Mouse (Mus musculus): ENCODE data around the gene Sox30. TPM values are rescaled to one million over a fixed set of nuclear protein-coding genes. Genes with fewer than 3 reads are reported as not detected.

Sox30 gene
- polyA plus RNA-seq, 1 experiment from 2014 or later: 0.23 TPM

DNA sequence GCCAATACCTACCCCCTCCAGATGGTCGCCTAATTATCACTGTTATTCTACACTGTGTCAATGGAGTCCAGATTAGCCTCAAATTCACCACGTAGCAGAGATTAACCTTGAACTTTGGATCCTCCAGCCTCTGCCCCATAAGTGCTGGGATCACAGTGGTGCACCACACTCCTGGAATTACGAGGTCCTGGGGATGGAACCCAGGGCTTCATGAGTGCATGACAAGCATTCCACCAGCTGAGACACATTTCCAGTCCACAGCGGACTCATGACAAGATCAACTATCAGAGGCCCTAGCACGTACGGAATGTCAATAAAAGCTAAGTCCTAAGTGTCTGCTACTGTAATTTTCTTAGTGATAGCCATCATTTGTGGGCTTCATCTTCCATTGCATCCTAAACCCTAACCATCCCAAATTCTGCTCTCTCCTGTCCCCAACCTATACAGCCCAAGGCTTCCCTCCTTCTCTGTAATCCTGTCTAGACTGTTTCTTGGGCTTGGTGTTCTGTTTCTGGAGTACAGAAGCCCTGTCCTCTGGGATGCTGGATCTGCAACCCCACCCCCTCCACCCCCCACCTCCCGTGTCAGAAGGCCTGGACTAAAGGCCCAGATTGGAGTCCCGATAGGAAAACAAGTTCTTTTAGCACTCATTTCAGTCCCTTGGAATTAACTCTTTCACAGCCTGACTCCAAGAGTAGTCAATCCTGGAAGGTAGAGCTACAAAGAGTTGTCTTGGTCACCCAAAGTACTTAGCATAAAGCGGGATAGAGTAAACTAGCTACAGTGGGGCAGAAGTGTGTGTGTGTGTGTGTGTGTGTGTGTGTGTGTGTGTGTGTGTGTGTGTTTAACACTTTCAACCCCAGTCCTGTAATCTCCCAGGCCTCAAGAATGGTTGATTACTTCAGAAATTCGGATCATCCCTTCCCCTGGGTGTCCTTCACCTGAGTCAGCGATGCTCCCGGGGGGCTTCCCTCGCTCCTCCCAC lies 75.1 kb downstream of the Sox30 start:
- ATAC-seq (ENCODE audit: insufficient number of reproducible peaks, low FRiP score, low TSS enrichment, low read depth) (peak; percentile 23; the same call in 1 of the 2 replicates), DNase-seq (ENCODE audit: low spot score) (no peak)
- Histone ChIP-seq H3K36me3 (ENCODE audit: control insufficient read depth, insufficient read depth, low read length) (no peaks in the 10 kb centered on the region), H3K27ac (replicated peaks; ENCODE audit: low read depth, low read length) (peak overlapping the region; percentile 10; the same call in 1 of the 2 replicates), H3K4me3 (ENCODE audit: low read depth, low read length) (peak overlapping the region; percentile 59), H3K9me3 (ENCODE audit: control insufficient read depth, low read length) (no peaks in the 10 kb centered on the region), H3K4me1 (ENCODE audit: control insufficient read depth, insufficient read depth, low read length) (peaks cover 8% of the 10 kb centered on the region), H3K9ac (ENCODE audit: low read length) (peak overlapping the region; percentile 66; the same call in 1 of the 2 replicates), H3K4me2 (ENCODE audit: low read depth, severe bottlenecking) (peak overlapping the region; percentile 61), H3K27me3 (ENCODE audit: control insufficient read depth, insufficient read depth, low read length) (no peaks in the 10 kb centered on the region)
- WGBS: 15% methylated on average over 13 of the region's 13 CpGs

DNA sequence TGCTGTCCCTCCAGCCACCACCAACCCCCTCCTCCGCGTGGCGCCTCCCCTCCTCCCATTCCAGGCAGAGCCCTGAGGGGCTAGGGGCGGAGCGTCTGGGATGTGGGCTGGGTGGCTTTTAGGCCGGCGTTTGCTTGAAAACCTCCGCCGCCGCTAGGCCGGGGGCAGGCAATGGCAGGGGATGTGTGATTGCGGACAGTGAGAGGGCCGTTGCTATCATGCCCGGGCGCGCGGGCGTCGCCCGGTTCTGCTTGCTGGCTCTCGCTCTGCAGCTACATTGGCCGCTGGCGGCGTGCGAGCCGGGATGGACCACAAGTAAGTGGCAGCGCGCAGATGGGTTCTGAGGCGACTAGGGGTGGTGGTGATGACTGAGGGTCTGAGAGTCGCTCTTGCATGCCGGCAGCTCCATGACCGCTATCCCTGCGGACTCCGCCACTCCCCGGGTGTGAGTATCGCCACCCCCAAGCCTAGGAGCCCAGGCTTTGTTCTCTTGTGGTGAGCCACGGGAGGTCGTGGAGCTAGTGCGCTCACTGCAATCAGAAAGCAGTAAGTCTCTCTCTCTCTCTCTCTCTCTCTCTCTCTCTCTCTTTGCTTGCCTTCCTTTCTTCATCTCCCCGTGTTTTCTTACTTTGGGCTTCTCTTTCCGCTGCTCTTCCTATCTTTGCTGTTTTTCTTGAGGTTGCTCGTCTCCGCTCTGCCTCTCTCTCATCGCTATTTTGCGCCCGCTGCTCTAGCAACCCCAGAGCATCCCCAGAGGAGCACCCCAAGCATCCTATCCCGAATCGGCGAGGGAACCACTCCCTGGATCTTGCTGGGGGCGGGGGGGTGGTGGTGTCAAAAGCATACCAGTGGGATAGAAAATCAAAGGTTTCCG lies 76.0 kb downstream of the Sox30 start, which contains the start of gene Adam19:
Adam19 (plus strand) TSS at position 97 of the 874 bp plus-strand sequence.
- Histone ChIP-seq H3K36me3 (ENCODE audit: control insufficient read depth, insufficient read depth, low read length) (no peaks in the 10 kb centered on the region), H3K27me3 (ENCODE audit: control insufficient read depth, insufficient read depth, low read length) (no peaks in the 10 kb centered on the region), H3K9me3 (ENCODE audit: control insufficient read depth, low read length) (no peaks in the 10 kb centered on the region), H3K4me2 (ENCODE audit: low read depth, severe bottlenecking) (peak within 1 kb of the TSS; percentile 61), H3K4me1 (ENCODE audit: control insufficient read depth, insufficient read depth, low read length) (peaks cover 8% of the 10 kb centered on the region), H3K9ac (ENCODE audit: low read length) (peak within 1 kb of the TSS; percentile 66), H3K27ac (replicated peaks; ENCODE audit: low read depth, low read length) (peak within 1 kb of the TSS; percentile 10), H3K4me3 (ENCODE audit: low read depth, low read length) (peak within 1 kb of the TSS; percentile 59)
- DNase-seq (ENCODE audit: low spot score) (peak; percentile 89), ATAC-seq (ENCODE audit: insufficient number of reproducible peaks, low FRiP score, low TSS enrichment, low read depth) (peak; percentile 85)
- WGBS: under 1% methylated on average over 49 of the region's 51 CpGs

- Histone ChIP-seq H3K9ac (ENCODE audit: low read length) (peak overlapping the region; percentile 66), H3K4me3 (ENCODE audit: low read depth, low read length) (peak overlapping the region; percentile 59), H3K4me2 (ENCODE audit: low read depth, severe bottlenecking) (peak overlapping the region; percentile 61), H3K36me3 (ENCODE audit: control insufficient read depth, insufficient read depth, low read length) (no peaks in the 10 kb centered on the region), H3K27me3 (ENCODE audit: control insufficient read depth, insufficient read depth, low read length) (no peaks in the 10 kb centered on the region), H3K9me3 (ENCODE audit: control insufficient read depth, low read length) (no peaks in the 10 kb centered on the region), H3K4me1 (ENCODE audit: control insufficient read depth, insufficient read depth, low read length) (peaks cover 8% of the 10 kb centered on the region), H3K27ac (replicated peaks; ENCODE audit: low read depth, low read length) (no peak overlapping the region)
- DNase-seq (ENCODE audit: low spot score) (peak; percentile 56), ATAC-seq (ENCODE audit: insufficient number of reproducible peaks, low FRiP score, low TSS enrichment, low read depth) (peak; percentile 36; the same call in 1 of the 2 replicates)
- WGBS: 2% methylated on average over 25 of the region's 25 CpGs
Observed at GRCm38 (mm10) chr11:46056770-46057411, 76.8 kb downstream of the Sox30 start.

DNA sequence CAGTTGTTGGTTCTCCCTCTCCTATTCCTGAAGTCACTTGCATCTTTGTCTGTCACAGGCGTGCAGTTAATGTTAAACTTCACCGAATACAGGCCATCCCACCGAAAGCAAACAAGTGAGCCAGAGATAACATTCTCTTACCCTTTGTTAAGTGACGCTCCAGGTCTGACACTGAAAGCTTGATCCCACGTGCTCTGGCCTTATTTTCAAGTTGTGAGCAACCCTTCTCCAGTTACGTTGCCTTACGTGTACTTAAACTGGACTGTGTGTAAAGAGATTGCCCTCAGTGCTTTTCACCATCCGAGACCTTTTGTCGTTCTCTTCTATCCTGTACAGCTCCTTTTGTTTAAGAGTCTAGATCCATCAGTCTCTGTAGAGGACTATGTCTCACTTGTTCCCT lies 77.9 kb downstream of the Sox30 start:
- H3K9ac ChIP-seq (ENCODE audit: low read length): no peak overlapping the region
- no peaks in the 10 kb centered on the region for H3K27me3 ChIP-seq (ENCODE audit: control insufficient read depth, insufficient read depth, low read length)
- H3K9me3 ChIP-seq (ENCODE audit: control insufficient read depth, low read length): no peaks in the 10 kb centered on the region
- no peak for ATAC-seq (ENCODE audit: insufficient number of reproducible peaks, low FRiP score, low TSS enrichment, low read depth)
- H3K4me3 ChIP-seq (ENCODE audit: low read depth, low read length): no peak overlapping the region
- H3K27ac ChIP-seq (replicated peaks; ENCODE audit: low read depth, low read length): no peak overlapping the region
- DNase-seq (ENCODE audit: low spot score): no peak
- peak overlapping the region; percentile 61; the same call in 1 of the 2 replicates for H3K4me2 ChIP-seq (ENCODE audit: low read depth, severe bottlenecking)
- peaks cover 8% of the 10 kb centered on the region for H3K4me1 ChIP-seq (ENCODE audit: control insufficient read depth, insufficient read depth, low read length)
- 55% methylated on average over 9 of the region's 9 CpGs for WGBS
- H3K36me3 ChIP-seq (ENCODE audit: control insufficient read depth, insufficient read depth, low read length): no peaks in the 10 kb centered on the region

DNA sequence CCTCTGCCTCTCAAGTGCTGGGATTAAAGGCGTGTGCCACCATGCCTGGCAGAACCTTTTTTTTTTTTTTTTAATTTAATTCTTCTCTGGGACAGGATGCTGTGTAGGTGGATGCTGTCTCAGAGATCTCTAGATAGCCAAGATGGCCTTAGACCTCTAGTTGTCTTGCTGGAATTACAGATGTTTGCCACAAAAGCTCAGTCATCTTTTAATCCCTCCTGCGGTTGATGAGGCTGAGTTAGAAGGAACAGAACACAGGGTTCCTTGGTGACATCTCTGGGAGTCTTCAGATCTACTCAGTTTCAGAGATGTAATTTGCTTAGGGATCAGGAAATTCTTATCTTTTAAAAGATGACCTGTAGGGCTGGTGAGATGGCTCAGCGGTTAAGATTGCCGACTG lies 78.8 kb downstream of the Sox30 start:
- Histone ChIP-seq H3K4me3 (ENCODE audit: low read depth, low read length) (no peak overlapping the region), H3K4me2 (ENCODE audit: low read depth, severe bottlenecking) (no peak overlapping the region), H3K27me3 (ENCODE audit: control insufficient read depth, insufficient read depth, low read length) (no peaks in the 10 kb centered on the region), H3K4me1 (ENCODE audit: control insufficient read depth, insufficient read depth, low read length) (peaks cover 8% of the 10 kb centered on the region), H3K27ac (replicated peaks; ENCODE audit: low read depth, low read length) (no peak overlapping the region), H3K9me3 (ENCODE audit: control insufficient read depth, low read length) (no peaks in the 10 kb centered on the region), H3K9ac (ENCODE audit: low read length) (no peak overlapping the region), H3K36me3 (ENCODE audit: control insufficient read depth, insufficient read depth, low read length) (no peaks in the 10 kb centered on the region; the same call in 1 of the 2 replicates)
- ATAC-seq (ENCODE audit: insufficient number of reproducible peaks, low FRiP score, low TSS enrichment, low read depth) (no peak), DNase-seq (ENCODE audit: low spot score) (no peak)
- 91% methylated on average over 4 of the region's 4 CpGs for WGBS

GRCm38 (mm10) chr11:46059887-46060650 lies 80.0 kb downstream of the Sox30 start:
- DNase-seq (ENCODE audit: low spot score) (no peak), ATAC-seq (ENCODE audit: insufficient number of reproducible peaks, low FRiP score, low TSS enrichment, low read depth) (no peak)
- Histone ChIP-seq H3K4me2 (ENCODE audit: low read depth, severe bottlenecking) (no peak overlapping the region), H3K4me1 (ENCODE audit: control insufficient read depth, insufficient read depth, low read length) (peaks cover 7% of the 10 kb centered on the region), H3K9me3 (ENCODE audit: control insufficient read depth, low read length) (no peaks in the 10 kb centered on the region), H3K4me3 (ENCODE audit: low read depth, low read length) (no peak overlapping the region), H3K27ac (replicated peaks; ENCODE audit: low read depth, low read length) (no peak overlapping the region), H3K9ac (ENCODE audit: low read length) (no peak overlapping the region), H3K27me3 (ENCODE audit: control insufficient read depth, insufficient read depth, low read length) (no peaks in the 10 kb centered on the region), H3K36me3 (ENCODE audit: control insufficient read depth, insufficient read depth, low read length) (no peaks in the 10 kb centered on the region; the same call in 1 of the 2 replicates)
- WGBS: 50% methylated on average over 8 of the region's 8 CpGs

GRCm38 (mm10) chr11:46060651-46061020 lies 80.5 kb downstream of the Sox30 start:
- WGBS: 60% methylated on average over 5 of the region's 5 CpGs
- no peak overlapping the region for H3K4me2 ChIP-seq (ENCODE audit: low read depth, severe bottlenecking)
- DNase-seq (ENCODE audit: low spot score) (no peak), ATAC-seq (ENCODE audit: insufficient number of reproducible peaks, low FRiP score, low TSS enrichment, low read depth) (no peak)
- H3K36me3 ChIP-seq (ENCODE audit: control insufficient read depth, insufficient read depth, low read length): peaks cover 2% of the 10 kb centered on the region; the same call in 1 of the 2 replicates
- H3K4me1 ChIP-seq (ENCODE audit: control insufficient read depth, insufficient read depth, low read length): peaks cover 7% of the 10 kb centered on the region
- H3K4me3 ChIP-seq (ENCODE audit: low read depth, low read length): no peak overlapping the region
- no peaks in the 10 kb centered on the region for H3K27me3 ChIP-seq (ENCODE audit: control insufficient read depth, insufficient read depth, low read length)
- H3K9me3 ChIP-seq (ENCODE audit: control insufficient read depth, low read length): no peaks in the 10 kb centered on the region
- no peak overlapping the region for H3K9ac ChIP-seq (ENCODE audit: low read length)
- H3K27ac ChIP-seq (replicated peaks; ENCODE audit: low read depth, low read length): no peak overlapping the region

All from limb, embryonic 11.5 days (tissue).